Mouse (Mus musculus) thymus, adult 2 months (tissue): ENCODE results near the gene Stx1b. TPM values are rescaled to one million over a fixed set of nuclear protein-coding genes. Genes with fewer than 3 reads are reported as not detected.
"Not testable (repeated sequence)": the region's sequence is repeated elsewhere in the genome, so short reads cannot be mapped to it uniquely, and the experiment has no call there.

Experiments used
- DNase-seq: peaks from one replicate; pipeline ENCODE4 v3.0.0; 2021
- H3K27ac ChIP-seq: fragments of 200-500 bp; 2 replicates; pipeline ENCODE4 v1.5.1; 2012; ENCODE audit warnings: low read length, control low read depth; ENCODE audit not compliant: control insufficient read depth, insufficient read depth
- H3K27me3 ChIP-seq: fragments of 200-500 bp; 2 replicates; pipeline ENCODE4 v1.6.1; 2012; ENCODE audit warnings: mild to moderate bottlenecking, low read length, moderate library complexity, mixed read lengths; ENCODE audit not compliant: control insufficient read depth, insufficient read depth
- H3K36me3 ChIP-seq: fragments of 200-500 bp; 2 replicates; pipeline ENCODE4 v1.6.1; 2012; ENCODE audit warnings: mild to moderate bottlenecking, low read length, moderate library complexity; ENCODE audit not compliant: control insufficient read depth, insufficient read depth
- H3K4me1 ChIP-seq: fragments of 200-500 bp; replicated peaks from 2 replicates; pipeline ENCODE4 v1.6.1; 2012; ENCODE audit warnings: low read length; ENCODE audit not compliant: control insufficient read depth, insufficient read depth
- H3K4me3 ChIP-seq: fragments of 200-500 bp; 2 replicates; pipeline ENCODE4 v1.5.1; 2012; ENCODE audit warnings: mild to moderate bottlenecking, low read length, control low read depth, moderate library complexity; ENCODE audit not compliant: control insufficient read depth, insufficient read depth
- CTCF ChIP-seq: fragments of 200-500 bp; IDR thresholded peaks from 2 replicates; pipeline ENCODE4 v1.5.1; 2012; ENCODE audit warnings: mild to moderate bottlenecking, control low read depth, low read length, moderate library complexity, borderline replicate concordance; ENCODE audit not compliant: control insufficient read depth, poor library complexity, insufficient read depth; ENCODE audit errors: extremely low read depth
- POLR2A ChIP-seq: fragments of 200-500 bp; IDR thresholded peaks from 2 replicates; pipeline ENCODE4 v1.6.1; 2012; ENCODE audit warnings: mild to moderate bottlenecking, low read length, control low read depth, moderate library complexity; ENCODE audit not compliant: control insufficient read depth, poor library complexity, insufficient read depth; ENCODE audit errors: extremely low read depth
- WGBS: fragments of 180-500 bp; shearing (Covaris S2); methylation state at CpG from one replicate; pipeline ENCODE4 v1.1.7; 2018; 5-methylcytosine and 5-hydroxymethylcytosine counted together
- polyA plus RNA-seq: library from polyadenylated mRNA; depleted of rRNA; stranded (reverse); fragments of >200 nt; gene quantifications from 2 replicates; pipeline ENCODE4 v1.2.3, GENCODE M21; 2012

The Stx1b gene
- polyA plus RNA-seq, 1 experiment, result 4.2 TPM

- H3K4me1 ChIP-seq, result no peaks in the 10 kb centered on the region
- TF ChIP-seq POLR2A, result no peak
- no peak for TF ChIP-seq CTCF
- 66% methylated on average over 5 of the region's 5 CpGs for WGBS
- H3K36me3 ChIP-seq, result peaks cover 4% of the 10 kb centered on the region; the same call in 1 of the 2 replicates
- no peaks in the 10 kb centered on the region for H3K27me3 ChIP-seq
- no peak overlapping the region for H3K27ac ChIP-seq
- no peak for DNase-seq
- no peak overlapping the region for H3K4me3 ChIP-seq
Observed at GRCm38 (mm10) chr7:127850906-127851305, 26.6 kb upstream of the Stx1b start.

- Histone ChIP-seq H3K27ac (no peak overlapping the region), H3K4me3 (no peak overlapping the region), H3K4me1 (no peaks in the 10 kb centered on the region), H3K27me3 (no peaks in the 10 kb centered on the region), H3K36me3 (peaks cover 4% of the 10 kb centered on the region; the same call in 1 of the 2 replicates)
- TF ChIP-seq CTCF (no peak), POLR2A (no peak)
- no peak for DNase-seq
- WGBS, result 86% methylated on average over 6 of the region's 6 CpGs
Observed at GRCm38 (mm10) chr7:127849973-127850875, 25.9 kb upstream of the Stx1b start.

GRCm38 (mm10) chr7:127842001-127842718 is 17.8 kb upstream of the Stx1b start:
- H3K4me3 ChIP-seq, result peak overlapping the region; percentile 67
- DNase-seq, result peak; percentile 81
- H3K36me3 ChIP-seq, result peaks cover 4% of the 10 kb centered on the region; the same call in 1 of the 2 replicates
- H3K27ac ChIP-seq, result peak overlapping the region; percentile 47
- peaks cover 2% of the 10 kb centered on the region; the same call in 1 of the 2 replicates for H3K4me1 ChIP-seq
- whole genome bisulfite sequencing, result 0% methylated on average over 40 of the region's 40 CpGs
- TF ChIP-seq CTCF, result no peak
- no peak for TF ChIP-seq POLR2A
- H3K27me3 ChIP-seq, result no peaks in the 10 kb centered on the region

- TF ChIP-seq CTCF (peak; percentile 55), POLR2A (peak; percentile 32; the same call in 1 of the 2 replicates)
- Histone ChIP-seq H3K4me3 (peak overlapping the region; percentile 67), H3K4me1 (peaks cover 2% of the 10 kb centered on the region; the same call in 1 of the 2 replicates), H3K36me3 (peaks cover 3% of the 10 kb centered on the region; the same call in 1 of the 2 replicates), H3K27ac (peak overlapping the region; percentile 89), H3K27me3 (no peaks in the 10 kb centered on the region)
- DNase-seq, result peak; percentile 94
- WGBS, result under 1% methylated on average over 46 of the region's 46 CpGs
Observed at GRCm38 (mm10) chr7:127841340-127842000, 17.1 kb upstream of the Stx1b start.

- Histone ChIP-seq H3K27ac (peak overlapping the region; percentile 89), H3K4me1 (peaks cover 2% of the 10 kb centered on the region; the same call in 1 of the 2 replicates), H3K36me3 (no peaks in the 10 kb centered on the region), H3K27me3 (no peaks in the 10 kb centered on the region), H3K4me3 (peak overlapping the region; percentile 67)
- DNase-seq, result peak; percentile 77
- no peak for TF ChIP-seq CTCF
- no peak; the same call in 1 of the 2 replicates for TF ChIP-seq POLR2A
- WGBS, result under 1% methylated on average over 15 of the region's 15 CpGs
Observed at GRCm38 (mm10) chr7:127840886-127841285, 16.5 kb upstream of the Stx1b start.

GRCm38 (mm10) chr7:127840031-127840430 is 15.7 kb upstream of the Stx1b start:
- WGBS, result 88% methylated on average over 2 of the region's 2 CpGs
- not testable (repeated sequence) for H3K4me1 ChIP-seq, H3K36me3 ChIP-seq, DNase-seq, H3K27me3 ChIP-seq, H3K4me3 ChIP-seq, H3K27ac ChIP-seq

- DNase-seq, H3K4me3 ChIP-seq, H3K4me1 ChIP-seq, H3K27ac ChIP-seq, H3K27me3 ChIP-seq, H3K36me3 ChIP-seq: not testable (repeated sequence)
- 97% methylated on average over 4 of the region's 4 CpGs for WGBS
Observed at GRCm38 (mm10) chr7:127837878-127838277, 13.5 kb upstream of the Stx1b start.
